Mouse (Mus musculus): ENCODE results near the gene Mfn2. TPM values are rescaled to one million over a fixed set of nuclear protein-coding genes. Genes with fewer than 3 reads are reported as not detected.
A peak's percentile ranks its signal among the peaks of the same experiment; 100 is the strongest.

Gene Mfn2
- polyA plus RNA-seq, 1 experiment, result 19.0 TPM

- TF ChIP-seq FLI1 (IDR thresholded peaks at IDR 0.05; ENCODE audit: low read length), result no peak
- TF ChIP-seq GATA1 (IDR thresholded peaks at IDR 0.05; ENCODE audit: borderline replicate concordance, low read length), result no peak
- Histone ChIP-seq H3K9me3 (peaks cover 5% of the 10 kb centered on the region; the same call in 1 of the 2 replicates), H3K36me3 (replicated peaks; ENCODE audit: low read length) (peaks cover 70% of the 10 kb centered on the region), H3K4me1 (peaks cover 17% of the 10 kb centered on the region; the same call in 1 of the 2 replicates), H3K27me3 (replicated peaks) (peaks cover 9% of the 10 kb centered on the region), H3K4me3 (replicated peaks) (no peak overlapping the region)
These were observed 17.8 kb upstream of the Mfn2 start for GRCm38 (mm10) chr4:147922341-147922740.

DNA sequence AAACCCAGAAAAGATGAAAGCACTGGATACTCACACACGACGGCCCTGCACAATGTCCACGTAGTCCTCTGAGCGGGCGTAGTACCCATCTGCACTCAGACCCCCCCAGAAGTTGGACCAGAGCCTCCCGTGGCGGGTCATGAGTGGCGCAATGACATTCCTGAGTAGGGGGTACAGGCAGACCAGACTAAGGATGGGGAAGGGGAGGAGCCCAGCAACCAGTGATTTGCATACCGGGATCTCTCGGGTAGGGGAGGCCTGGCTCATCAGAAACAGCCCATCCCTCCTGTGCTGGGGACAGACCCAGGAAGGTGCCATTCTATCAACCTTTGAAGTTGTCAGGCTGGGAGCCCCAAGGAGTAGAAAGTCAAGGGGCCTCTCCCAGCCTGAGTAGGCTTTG lies 16.5 kb upstream of the Mfn2 start:
- Histone ChIP-seq H3K36me3 (replicated peaks; ENCODE audit: low read length) (peaks cover 70% of the 10 kb centered on the region), H3K4me1 (peaks cover 17% of the 10 kb centered on the region; the same call in 1 of the 2 replicates), H3K27me3 (replicated peaks) (peaks cover 8% of the 10 kb centered on the region), H3K9me3 (peaks cover 5% of the 10 kb centered on the region; the same call in 1 of the 2 replicates), H3K4me3 (replicated peaks) (no peak overlapping the region)
- no peak for TF ChIP-seq GATA1 (IDR thresholded peaks at IDR 0.05; ENCODE audit: borderline replicate concordance, low read length)
- no peak for TF ChIP-seq FLI1 (IDR thresholded peaks at IDR 0.05; ENCODE audit: low read length)

DNA sequence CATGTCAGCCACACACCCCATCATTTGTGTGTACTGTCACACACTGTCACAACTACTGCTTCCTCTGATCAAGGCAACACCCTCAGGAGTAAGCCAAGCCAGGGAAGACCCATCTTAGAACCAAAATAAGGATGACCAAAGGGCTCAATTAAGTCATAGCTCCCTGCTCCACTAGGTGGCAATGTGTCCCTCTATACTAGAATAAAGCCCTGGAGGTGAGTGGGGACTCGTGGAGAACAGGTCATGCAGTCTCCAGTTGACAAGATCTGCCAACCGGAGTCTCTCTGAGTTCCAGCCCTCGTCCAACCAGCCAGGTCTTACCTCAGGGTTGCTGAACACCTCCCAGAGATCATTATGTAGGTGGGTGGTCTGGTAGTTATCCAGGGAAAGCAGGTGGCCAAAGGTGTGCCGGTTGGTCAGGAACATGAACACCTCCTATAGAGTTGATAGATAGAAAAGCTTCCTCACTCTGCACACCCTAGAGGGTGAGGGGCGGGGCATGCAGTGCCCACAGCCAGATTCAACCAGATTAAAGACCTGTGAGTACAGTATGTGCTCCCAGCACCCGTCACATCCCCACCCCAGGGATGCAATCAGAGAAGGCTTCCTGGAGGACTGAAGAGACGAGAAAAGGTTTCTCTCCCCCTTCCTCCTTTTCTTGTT lies 14.1 kb upstream of the Mfn2 start:
- H3K27me3 ChIP-seq (replicated peaks), result peaks cover 3% of the 10 kb centered on the region
- no peak overlapping the region for H3K4me3 ChIP-seq (replicated peaks)
- TF ChIP-seq FLI1 (IDR thresholded peaks at IDR 0.05; ENCODE audit: low read length) (no peak), GATA1 (IDR thresholded peaks at IDR 0.05; ENCODE audit: borderline replicate concordance, low read length) (no peak)
- peaks cover 67% of the 10 kb centered on the region for H3K36me3 ChIP-seq (replicated peaks; ENCODE audit: low read length)
- H3K4me1 ChIP-seq, result peaks cover 17% of the 10 kb centered on the region; the same call in 1 of the 2 replicates
- H3K9me3 ChIP-seq, result peaks cover 1% of the 10 kb centered on the region; the same call in 1 of the 2 replicates

- Histone ChIP-seq H3K9me3 (no peaks in the 10 kb centered on the region), H3K4me3 (replicated peaks) (no peak overlapping the region), H3K4me1 (peaks cover 13% of the 10 kb centered on the region), H3K36me3 (replicated peaks; ENCODE audit: low read length) (peaks cover 32% of the 10 kb centered on the region), H3K27me3 (replicated peaks) (peaks cover 13% of the 10 kb centered on the region)
- TF ChIP-seq FLI1 (IDR thresholded peaks at IDR 0.05; ENCODE audit: low read length) (no peak), GATA1 (IDR thresholded peaks at IDR 0.05; ENCODE audit: borderline replicate concordance, low read length) (no peak)
These were observed 5.0 kb upstream of the Mfn2 start for GRCm38 (mm10) chr4:147909486-147909885.

- peaks cover 31% of the 10 kb centered on the region for H3K4me1 ChIP-seq
- no peaks in the 10 kb centered on the region for H3K9me3 ChIP-seq
- peaks cover 35% of the 10 kb centered on the region for H3K36me3 ChIP-seq (replicated peaks; ENCODE audit: low read length)
- TF ChIP-seq GATA1 (IDR thresholded peaks at IDR 0.05; ENCODE audit: borderline replicate concordance, low read length), result no peak
- TF ChIP-seq FLI1 (IDR thresholded peaks at IDR 0.05; ENCODE audit: low read length), result no peak
- peaks cover 13% of the 10 kb centered on the region for H3K27me3 ChIP-seq (replicated peaks)
- no peak overlapping the region for H3K4me3 ChIP-seq (replicated peaks)
These were observed 1.7 kb upstream of the Mfn2 start for GRCm38 (mm10) chr4:147906230-147906629.

GRCm38 (mm10) chr4:147905090-147905659 lies 671 bp upstream of the Mfn2 start:
- H3K36me3 ChIP-seq (replicated peaks; ENCODE audit: low read length), result peaks cover 38% of the 10 kb centered on the region
- no peaks in the 10 kb centered on the region for H3K9me3 ChIP-seq
- TF ChIP-seq FLI1 (IDR thresholded peaks at IDR 0.05; ENCODE audit: low read length) (no peak), GATA1 (IDR thresholded peaks at IDR 0.05; ENCODE audit: borderline replicate concordance, low read length) (no peak)
- peaks cover 41% of the 10 kb centered on the region for H3K4me1 ChIP-seq
- H3K27me3 ChIP-seq (replicated peaks), result peaks cover 7% of the 10 kb centered on the region
- H3K4me3 ChIP-seq (replicated peaks), result peak overlapping the region; percentile 98

DNA sequence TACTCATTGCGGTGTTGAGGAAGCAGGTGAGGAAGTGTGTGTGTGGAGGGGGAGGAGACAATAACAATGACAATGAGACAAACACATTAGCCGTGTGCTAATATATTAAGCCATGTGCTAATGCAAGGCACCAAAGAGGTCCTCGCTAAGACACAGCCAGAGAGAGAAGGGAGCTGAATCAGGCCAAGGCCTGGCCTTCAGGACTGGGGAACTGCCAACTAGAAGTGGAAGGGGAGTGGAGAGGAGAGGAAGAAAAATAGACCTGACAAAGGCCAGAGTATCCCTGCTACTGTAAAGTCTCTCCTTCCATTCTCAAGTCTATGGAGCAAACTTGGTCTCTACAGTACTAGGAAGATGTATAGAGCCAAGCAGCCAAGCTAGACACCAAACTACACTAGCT lies 903 bp downstream of the Mfn2 start:
- peaks cover 57% of the 10 kb centered on the region for H3K4me1 ChIP-seq
- no peaks in the 10 kb centered on the region for H3K27me3 ChIP-seq (replicated peaks)
- peak overlapping the region; percentile 98 for H3K4me3 ChIP-seq (replicated peaks)
- H3K9me3 ChIP-seq, result no peaks in the 10 kb centered on the region
- no peak for TF ChIP-seq FLI1 (IDR thresholded peaks at IDR 0.05; ENCODE audit: low read length)
- no peak for TF ChIP-seq GATA1 (IDR thresholded peaks at IDR 0.05; ENCODE audit: borderline replicate concordance, low read length)
- peaks cover 46% of the 10 kb centered on the region for H3K36me3 ChIP-seq (replicated peaks; ENCODE audit: low read length)

GRCm38 (mm10) chr4:147902906-147903500 lies 1.5 kb downstream of the Mfn2 start:
- Histone ChIP-seq H3K9me3 (no peaks in the 10 kb centered on the region), H3K4me1 (peaks cover 63% of the 10 kb centered on the region), H3K27me3 (replicated peaks) (no peaks in the 10 kb centered on the region), H3K36me3 (replicated peaks; ENCODE audit: low read length) (peaks cover 52% of the 10 kb centered on the region), H3K4me3 (replicated peaks) (peak overlapping the region; percentile 98)
- TF ChIP-seq GATA1 (IDR thresholded peaks at IDR 0.05; ENCODE audit: borderline replicate concordance, low read length) (no peak), FLI1 (IDR thresholded peaks at IDR 0.05; ENCODE audit: low read length) (no peak)

- TF ChIP-seq GATA1 (IDR thresholded peaks at IDR 0.05; ENCODE audit: borderline replicate concordance, low read length), result no peak
- no peak for TF ChIP-seq FLI1 (IDR thresholded peaks at IDR 0.05; ENCODE audit: low read length)
- peaks cover 77% of the 10 kb centered on the region for H3K36me3 ChIP-seq (replicated peaks; ENCODE audit: low read length)
These were observed 4.1 kb downstream of the Mfn2 start for GRCm38 (mm10) chr4:147900452-147900851.

DNA sequence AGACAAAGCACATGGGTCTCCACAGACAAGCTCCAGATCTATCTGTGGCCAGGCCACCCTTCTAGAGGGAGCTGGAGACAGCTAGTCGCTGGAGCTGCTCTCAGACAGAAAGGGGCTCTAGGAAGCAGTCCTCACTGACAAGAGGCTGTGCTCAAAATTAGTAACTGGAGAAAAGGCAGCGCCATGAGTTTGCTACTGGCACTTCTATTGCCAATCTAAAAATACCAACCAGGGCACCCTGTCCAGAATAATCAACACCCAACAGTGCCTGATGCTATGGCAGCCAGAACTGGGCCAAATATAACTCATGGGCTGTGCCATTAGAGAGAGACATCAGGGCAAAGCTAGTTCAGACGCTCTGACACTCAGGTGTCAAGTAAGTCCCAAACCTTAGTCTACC lies 7.2 kb downstream of the Mfn2 start:
- TF ChIP-seq GATA1 (IDR thresholded peaks at IDR 0.05; ENCODE audit: borderline replicate concordance, low read length) (no peak), FLI1 (IDR thresholded peaks at IDR 0.05; ENCODE audit: low read length) (no peak)
- Histone ChIP-seq H3K9me3 (no peaks in the 10 kb centered on the region), H3K4me3 (replicated peaks) (no peak overlapping the region), H3K27me3 (replicated peaks) (no peaks in the 10 kb centered on the region), H3K4me1 (peaks cover 69% of the 10 kb centered on the region), H3K36me3 (replicated peaks; ENCODE audit: low read length) (peaks cover 90% of the 10 kb centered on the region)

More at GRCm38 (mm10) chr4:147900452-147900851, 4.1 kb downstream of the Mfn2 start:
- Histone ChIP-seq H3K9me3 (no peaks in the 10 kb centered on the region), H3K4me3 (replicated peaks) (peak overlapping the region; percentile 62), H3K27me3 (replicated peaks) (no peaks in the 10 kb centered on the region), H3K4me1 (peaks cover 88% of the 10 kb centered on the region)

All from megakaryocyte, embryonic 14.5 days (primary cell).